Mouse (Mus musculus): ENCODE data around the gene Olfr893. TPM values are rescaled to one million over a fixed set of nuclear protein-coding genes. Genes with fewer than 3 reads are reported as not detected.

Gene Olfr893
- total RNA-seq (2023): not detected

DNA sequence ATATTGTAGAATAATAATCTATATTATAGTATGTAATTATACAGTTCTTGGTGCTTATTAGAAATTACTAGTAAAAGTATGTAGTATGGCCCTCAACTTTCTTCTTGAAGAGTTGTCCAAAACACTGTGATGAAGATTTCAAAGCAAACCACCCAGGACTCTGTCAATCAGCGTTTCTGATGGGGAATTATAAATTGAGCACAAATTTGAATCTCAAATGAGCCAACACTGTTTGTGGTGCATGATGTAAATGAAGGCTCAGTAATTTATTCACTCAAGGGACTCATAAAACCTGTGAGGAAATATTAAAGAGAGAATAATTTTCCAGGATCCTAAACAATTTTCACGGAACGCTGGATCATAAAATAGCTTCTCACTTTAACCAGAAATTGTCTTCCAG lies at the start of gene Olfr893:
Gene Olfr893 (plus strand): TSS at position 301 of the 400 bp plus-strand sequence.

GRCm38 (mm10) chr9:38180721-38181120 lies 27.4 kb upstream of the Olfr893 start, which contains the start of gene Olfr891:
Gene Olfr891 (minus strand): TSS chr9:38180821.

GRCm38 (mm10) chr9:38217755-38218154 lies 9.6 kb downstream of the Olfr893 start, which contains the start of gene Olfr894:
Gene Olfr894 (plus strand): TSS chr9:38218055.

GRCm38 (mm10) chr9:38252474-38252873 lies 44.3 kb downstream of the Olfr893 start, which contains the start of gene Olfr143:
Gene Olfr143 (plus strand): TSS chr9:38252774.

Other genes with a start within 250 kb of the Olfr893 start
- not detected for gene Olfr881, start 216.5 kb upstream of the Olfr893 start, total RNA-seq (2023)
- not detected for gene Olfr883, start 182.6 kb upstream of the Olfr893 start, total RNA-seq (2023)
- not detected for gene Olfr884, start 161.8 kb upstream of the Olfr893 start, total RNA-seq (2023)
- gene Olfr885, start 147.0 kb upstream of the Olfr893 start, total RNA-seq (2023): not detected
- not detected for gene Olfr887, start 124.3 kb upstream of the Olfr893 start, total RNA-seq (2023)
- gene Olfr888, start 100.2 kb upstream of the Olfr893 start, total RNA-seq (2023): not detected
- gene Olfr889, start 93.2 kb upstream of the Olfr893 start, total RNA-seq (2023): not detected
- not detected for gene Olfr890, start 65.8 kb upstream of the Olfr893 start, total RNA-seq (2023)
- not detected for gene Olfr891, start 27.5 kb upstream of the Olfr893 start, total RNA-seq (2023)
- not detected for gene Olfr894, start 9.7 kb downstream of the Olfr893 start, total RNA-seq (2023)
- not detected for gene Olfr143, start 44.4 kb downstream of the Olfr893 start, total RNA-seq (2023)
- gene Olfr895, start 59.5 kb downstream of the Olfr893 start, total RNA-seq (2023): not detected
- not detected for gene Olfr896-ps1, start 82.7 kb downstream of the Olfr893 start, total RNA-seq (2023)
- not detected for gene Olfr25, start 120.7 kb downstream of the Olfr893 start, total RNA-seq (2023)
- not detected for gene Olfr898, start 140.0 kb downstream of the Olfr893 start, total RNA-seq (2023)
- not detected for gene Olfr250, start 158.5 kb downstream of the Olfr893 start, total RNA-seq (2023)
- gene Olfr251, start 168.7 kb downstream of the Olfr893 start, total RNA-seq (2023): not detected
- gene Olfr147, start 193.3 kb downstream of the Olfr893 start, total RNA-seq (2023): not detected
- not detected for gene Olfr901, start 221.1 kb downstream of the Olfr893 start, total RNA-seq (2023)
- gene Olfr902, start 239.3 kb downstream of the Olfr893 start, total RNA-seq (2023): not detected